Mouse (Mus musculus) skeletal muscle tissue, postnatal 0 days (tissue): ENCODE measurements around the gene 4930455H04Rik. TPM values are rescaled to one million over a fixed set of nuclear protein-coding genes. Genes with fewer than 3 reads are reported as not detected.

Experiments used
- polyA plus RNA-seq: library from polyadenylated mRNA; unstranded; fragments of >200 nt; fragmentation: Nextera tagmentation; extraction: Ambion mirVana; gene quantifications from 2 replicates; pipeline ENCODE4 v1.2.1, GENCODE M21; 2015

Gene 4930455H04Rik
- 0.11 and 0.17 TPM in 2 replicates for polyA plus RNA-seq

DNA sequence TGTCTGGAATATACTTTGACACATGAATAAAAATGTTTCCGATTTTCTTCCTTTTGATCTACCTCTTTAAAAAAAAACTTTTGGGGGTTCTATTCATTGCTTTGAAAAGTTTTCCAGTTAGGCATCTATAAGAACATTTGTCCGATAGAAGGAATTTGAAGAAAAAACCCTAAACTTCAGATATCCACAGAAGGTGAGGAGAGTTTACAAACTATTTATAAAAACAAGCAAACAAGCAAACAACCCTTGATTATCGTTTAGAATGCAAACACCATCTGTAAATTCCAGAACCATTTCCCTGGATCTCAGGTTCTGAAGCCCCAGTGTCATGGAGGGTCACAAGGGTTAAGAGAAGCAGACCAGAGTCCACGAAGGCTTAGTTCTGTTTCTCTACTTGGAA lies at the start of gene 4930455H04Rik:
Gene 4930455H04Rik (plus strand): TSS at position 301 of the 400 bp plus-strand sequence.

DNA sequence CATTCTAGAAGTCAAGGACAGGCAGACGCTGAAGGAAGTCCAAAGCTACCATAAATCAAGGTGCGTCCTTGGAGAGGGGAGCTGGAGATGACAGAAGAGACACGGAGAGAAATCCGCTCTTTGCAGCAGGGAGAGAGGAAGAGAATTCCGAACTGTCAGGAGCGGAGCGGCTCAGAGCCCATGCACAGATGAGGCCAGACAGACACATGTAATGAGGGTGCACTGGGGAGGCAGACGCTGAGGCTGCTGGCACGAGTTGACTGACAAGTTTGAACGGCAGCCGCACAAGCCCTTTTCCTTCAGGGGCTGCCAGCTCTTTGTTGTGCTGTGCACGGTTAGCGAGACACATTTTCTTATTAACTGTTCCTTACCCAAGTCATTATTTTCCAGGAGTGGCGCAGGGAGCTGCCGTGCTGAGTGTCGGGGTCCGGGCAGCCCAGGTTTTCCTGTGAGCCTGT lies 502 bp downstream of the 4930455H04Rik start, which contains the start of gene Palmd:
Gene Palmd (minus strand): TSS at position 448 of the 458 bp plus-strand sequence.

Other genes starting within 250 kb of the 4930455H04Rik start
- 159 and 168 TPM in 2 replicates for gene Agl, start 160.1 kb upstream of the 4930455H04Rik start, polyA plus RNA-seq
- 2.3 and 2.8 TPM in 2 replicates for gene Frrs1, start 108.8 kb upstream of the 4930455H04Rik start, polyA plus RNA-seq
- gene Palmd, start 720 bp downstream of the 4930455H04Rik start, polyA plus RNA-seq = 42.1 and 44.9 TPM in 2 replicates